Mouse (Mus musculus): Measurements from ENCODE around the gene Sbno2.
"Not testable (repeated sequence)": the region's sequence is repeated elsewhere in the genome, so short reads cannot be mapped to it uniquely, and the experiment has no call there.

Gene Sbno2

DNA sequence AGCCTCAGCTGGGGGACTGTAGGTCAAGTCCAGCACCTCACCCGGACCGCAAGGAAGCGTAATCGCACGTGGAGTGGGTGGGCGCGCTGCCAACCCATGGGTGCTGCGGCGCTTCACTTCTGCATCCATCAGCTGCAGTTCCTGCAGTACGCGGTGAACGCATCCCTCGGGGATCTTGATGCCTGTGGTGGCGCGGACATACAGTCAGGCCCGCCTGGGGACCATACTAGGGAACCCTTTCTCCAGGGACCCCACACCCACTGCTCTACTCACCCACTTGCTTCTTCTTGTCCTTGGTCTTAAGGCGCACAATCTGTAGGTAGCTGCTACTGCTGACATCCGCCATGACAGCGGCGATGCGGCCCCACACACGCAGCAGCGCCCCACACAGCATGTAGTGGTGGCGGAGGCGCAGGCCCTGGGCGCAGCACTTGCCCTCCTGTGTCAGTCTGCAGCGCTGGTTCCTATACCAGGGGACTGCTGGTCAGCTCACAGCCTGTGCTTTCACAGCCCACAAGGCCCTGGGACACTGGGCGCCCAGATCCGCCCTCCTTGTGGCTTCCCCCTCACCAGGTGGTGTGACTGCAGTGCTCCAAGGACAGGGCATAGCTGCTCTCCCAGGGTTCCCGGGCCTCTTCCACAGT is 47.6 kb downstream of the Sbno2 start:
- no peak for DNase-seq (ENCODE audit: low spot score in 2 of 2)

DNA sequence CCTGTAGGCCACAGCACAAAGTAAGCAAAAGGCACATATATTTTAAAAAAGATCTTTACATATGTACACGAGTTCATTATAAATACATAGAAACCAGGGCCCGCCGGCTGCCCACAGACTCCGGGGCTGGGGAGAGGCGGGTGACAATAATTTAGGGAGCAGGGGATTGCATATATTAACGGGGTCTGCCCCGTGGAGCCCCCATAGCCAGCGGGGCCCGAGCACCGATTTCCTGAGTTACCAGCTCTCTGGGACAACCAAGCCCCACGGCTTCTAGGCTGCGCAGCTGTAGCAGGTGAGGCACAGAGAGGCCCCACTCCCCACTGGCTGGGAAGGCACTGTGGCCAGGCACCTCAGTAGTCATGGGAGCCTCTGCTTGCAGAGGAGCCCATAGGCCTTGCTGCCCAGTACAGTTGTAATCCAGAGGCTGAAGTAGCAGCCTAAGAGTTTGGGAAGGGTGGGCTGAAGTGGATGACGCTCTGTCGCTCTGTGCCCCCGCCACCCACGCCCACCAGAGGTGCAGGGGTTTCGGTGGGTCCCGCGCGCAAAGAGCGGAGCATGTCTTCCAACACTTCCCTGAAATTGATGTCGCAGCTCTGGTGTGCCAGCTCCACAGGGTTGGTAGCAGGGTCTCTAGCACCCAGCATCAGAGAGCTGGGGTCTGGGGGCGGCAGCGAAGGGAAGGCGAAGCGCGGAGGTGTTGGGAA is 48.2 kb downstream of the Sbno2 start:
- DNase-seq (ENCODE audit: low spot score in 2 of 2), result no peak

DNA sequence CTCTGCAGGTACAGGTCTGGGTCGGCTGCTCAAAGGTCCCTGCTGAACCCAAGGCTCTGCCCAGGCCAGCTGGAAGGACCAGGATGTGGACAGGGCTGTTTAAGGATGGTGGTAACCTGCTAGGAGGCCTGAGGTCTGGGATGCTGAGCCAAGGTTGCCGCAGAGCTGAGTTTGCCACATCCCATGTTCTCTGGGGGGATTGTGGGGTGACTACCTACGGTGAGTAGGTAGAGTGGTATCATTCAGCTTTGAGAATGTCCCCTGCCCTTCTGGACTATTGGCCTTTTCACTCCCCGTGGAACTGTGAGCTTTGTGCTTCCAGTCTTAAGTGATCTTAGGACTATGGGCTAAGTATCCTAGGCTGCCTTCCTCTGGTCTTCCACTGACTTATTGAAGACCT is 48.9 kb downstream of the Sbno2 start:
- DNase-seq (ENCODE audit: low spot score in 2 of 2), result no peak

DNA sequence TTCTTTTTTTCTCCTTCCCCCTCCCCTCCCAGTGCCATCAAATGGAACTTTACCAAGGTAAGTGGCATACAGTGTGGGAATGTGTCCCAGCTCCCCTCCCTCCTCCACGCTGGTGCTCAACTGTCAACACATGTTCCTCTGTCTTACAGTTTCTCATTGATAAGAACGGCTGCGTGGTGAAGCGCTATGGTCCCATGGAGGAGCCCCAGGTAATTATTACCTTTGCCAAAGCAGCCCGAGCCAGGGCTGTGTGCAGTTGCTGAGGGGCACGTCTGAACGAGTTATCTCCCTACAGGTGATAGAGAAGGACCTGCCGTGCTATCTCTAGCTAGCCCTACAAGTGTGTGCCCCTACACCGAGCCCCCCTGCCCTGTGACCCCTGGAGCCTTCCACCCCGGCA is 49.5 kb downstream of the Sbno2 start:
- DNase-seq (ENCODE audit: low spot score in 2 of 2), result no peak

DNA sequence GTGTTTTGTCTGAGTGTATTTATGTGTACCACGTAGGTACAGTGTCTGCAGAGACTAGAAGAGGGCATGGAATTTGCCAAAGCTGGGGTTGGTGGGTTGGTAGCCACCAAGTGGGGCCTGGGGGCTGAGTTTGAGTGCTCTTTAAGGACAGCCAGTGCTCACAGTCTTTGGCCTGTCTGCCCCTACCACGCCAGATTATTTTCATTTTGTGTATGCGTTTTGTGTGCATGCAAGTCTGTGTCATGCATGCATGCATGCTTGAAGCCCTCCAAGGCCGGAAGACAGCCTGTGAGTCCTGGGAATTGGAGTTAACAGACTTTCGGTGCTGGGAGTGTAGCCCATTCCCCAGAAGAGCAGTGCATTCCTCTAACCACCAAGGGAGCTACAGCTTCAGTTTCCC is 50.0 kb downstream of the Sbno2 start:
- DNase-seq (ENCODE audit: low spot score in 2 of 2), result no peak

DNA sequence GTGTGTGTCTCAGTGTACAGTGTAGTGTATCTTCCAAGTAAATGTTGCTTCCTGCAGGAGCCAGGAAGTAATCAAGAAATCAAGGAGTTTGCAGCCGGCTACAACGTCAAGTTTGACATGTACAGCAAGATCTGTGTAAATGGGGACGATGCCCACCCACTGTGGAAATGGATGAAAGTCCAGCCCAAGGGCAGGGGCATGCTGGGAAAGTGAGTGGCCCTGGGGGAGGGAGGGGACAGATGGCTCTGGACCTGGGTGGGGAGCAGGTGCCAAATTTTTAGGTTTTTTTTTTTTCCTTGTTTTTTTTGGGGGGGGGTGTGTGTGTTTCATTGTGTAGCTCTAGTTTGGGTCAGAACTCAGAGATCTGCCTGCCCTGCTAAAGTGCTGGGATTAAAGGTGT is 50.5 kb downstream of the Sbno2 start:
- not testable (repeated sequence) for DNase-seq (ENCODE audit: low spot score in 2 of 2)

DNA sequence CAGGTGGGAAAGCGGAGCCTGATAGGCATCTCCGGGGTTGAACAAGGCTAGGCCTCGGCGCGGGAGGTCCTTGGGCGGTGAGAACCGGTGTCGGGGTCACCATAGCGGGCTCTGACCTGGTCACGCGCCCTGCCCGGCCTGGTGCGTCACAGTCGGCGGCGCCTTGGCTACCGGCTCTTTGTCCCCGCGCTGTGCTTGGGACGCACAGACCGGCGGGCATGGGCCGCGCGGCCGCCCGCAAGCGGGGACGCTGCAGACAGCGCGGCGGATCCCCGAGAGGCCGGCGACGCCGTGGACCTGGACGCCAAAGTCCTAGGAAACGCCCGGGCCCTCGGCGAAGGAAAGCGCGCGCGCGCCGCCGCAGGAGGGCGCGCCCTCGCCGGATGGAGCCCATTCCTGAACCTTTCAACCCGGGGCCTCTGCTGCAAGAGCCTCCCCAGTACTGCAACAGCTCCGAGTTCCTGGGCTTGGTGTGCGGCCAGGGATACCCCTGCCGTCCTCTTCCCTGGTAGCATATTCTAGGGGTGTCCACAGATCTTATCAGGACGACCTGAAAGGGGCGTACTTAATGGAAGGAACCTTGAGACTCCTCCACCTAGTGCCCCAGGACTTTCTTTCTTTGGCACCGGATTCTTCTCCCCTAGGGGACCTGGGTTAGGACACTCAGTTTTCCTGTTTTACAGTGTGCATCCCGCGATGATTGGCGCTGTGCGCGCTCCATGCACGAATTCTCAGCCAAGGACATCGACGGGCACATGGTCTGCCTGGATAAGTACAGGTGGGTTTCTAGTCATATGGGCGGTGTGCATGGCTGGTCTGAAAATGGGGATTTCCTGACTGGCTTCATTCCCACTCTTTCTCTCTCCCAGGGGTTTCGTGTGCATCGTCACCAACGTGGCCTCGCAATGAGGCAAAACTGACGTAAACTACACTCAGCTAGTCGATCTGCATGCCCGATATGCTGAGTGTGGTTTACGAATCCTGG is 51.2 kb downstream of the Sbno2 start:
- DNase-seq (ENCODE audit: low spot score in 2 of 2), result peak in 1 of 2 experiments; percentile 69

DNA sequence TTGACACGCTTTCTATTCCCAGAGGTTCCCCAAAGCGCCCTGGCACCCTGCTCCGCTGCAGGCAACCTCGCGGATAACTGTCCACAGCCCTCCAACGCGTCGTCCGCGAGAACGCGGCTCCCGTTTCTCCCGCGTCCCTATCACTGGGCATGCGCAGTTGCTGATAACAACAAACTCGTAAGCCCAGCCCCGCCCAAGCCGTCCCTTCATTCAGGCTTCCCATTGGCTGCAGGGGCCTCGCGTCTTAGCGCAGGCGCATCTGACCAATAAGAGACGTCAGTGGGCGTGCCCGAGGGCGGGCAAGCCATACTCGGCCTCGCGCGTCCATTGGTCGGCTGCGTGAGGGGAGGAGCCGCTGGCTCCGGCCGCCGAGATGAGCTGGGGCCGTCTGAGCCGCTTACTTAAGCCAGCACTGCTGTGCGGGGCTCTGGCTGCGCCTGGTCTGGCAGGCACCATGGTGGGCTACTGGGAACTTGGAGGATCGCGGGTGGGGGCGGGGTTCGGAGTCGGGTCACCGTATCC is 52.1 kb downstream of the Sbno2 start:
- peak; percentile 100 for DNase-seq (ENCODE audit: low spot score in 2 of 2)

DNA sequence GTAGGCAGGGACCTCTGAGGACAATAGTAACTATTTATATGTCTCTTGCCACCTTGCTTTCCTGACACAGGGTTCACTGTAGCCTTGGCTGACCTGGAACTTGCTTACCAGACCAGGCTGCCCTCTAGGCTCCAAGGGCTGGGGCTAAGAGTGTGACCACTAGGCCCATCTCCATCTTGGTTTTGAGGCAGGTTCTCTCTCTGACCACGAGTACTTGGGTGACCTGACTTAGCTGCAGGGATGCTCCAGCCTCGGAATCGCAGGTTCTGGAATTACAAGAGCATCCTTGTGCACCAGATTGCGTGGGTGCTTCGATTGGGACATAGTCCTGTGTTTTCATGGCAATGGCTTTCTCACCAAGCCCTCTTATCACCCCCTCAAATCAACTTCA is 53.0 kb downstream of the Sbno2 start:
- no peak for DNase-seq (ENCODE audit: low spot score in 2 of 2)

DNA sequence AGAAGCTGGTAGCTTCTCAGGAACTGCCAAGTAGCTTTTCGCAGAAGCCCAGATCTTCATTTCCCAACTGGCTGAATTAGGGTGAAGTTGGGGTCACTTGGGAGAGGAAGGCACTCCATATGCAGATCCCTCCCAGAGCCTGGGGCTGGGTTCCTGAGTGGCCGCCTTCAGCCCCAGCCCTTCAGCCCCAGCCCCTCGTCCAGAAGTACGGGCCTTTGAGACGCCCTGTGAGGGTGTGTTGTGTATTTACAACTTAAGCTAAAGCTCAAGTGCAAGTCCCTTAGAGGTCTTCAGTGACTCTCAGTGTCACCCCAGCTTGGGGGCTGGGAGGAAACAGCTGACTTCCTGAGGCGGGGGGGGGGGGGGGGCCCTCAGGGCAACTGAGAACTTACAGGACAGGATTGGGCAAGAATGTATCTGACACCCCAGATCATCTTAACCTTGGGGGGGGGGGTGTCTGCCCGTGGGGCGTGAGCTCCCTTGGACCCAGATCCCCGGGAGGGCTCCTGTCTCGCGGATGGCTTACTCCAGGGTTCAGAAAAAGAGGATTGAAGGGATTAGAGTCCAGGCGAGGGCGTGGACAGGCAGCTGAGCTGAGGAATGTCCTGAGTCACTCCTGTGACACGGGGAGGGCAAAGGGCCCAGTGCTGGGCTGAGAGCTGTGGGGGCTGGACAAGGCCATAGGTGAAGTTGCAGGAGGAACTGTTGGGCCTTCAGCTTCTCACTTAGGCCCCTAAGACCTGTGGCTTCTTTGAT is 53.6 kb downstream of the Sbno2 start:
- no peak for DNase-seq (ENCODE audit: low spot score in 2 of 2)

DNA sequence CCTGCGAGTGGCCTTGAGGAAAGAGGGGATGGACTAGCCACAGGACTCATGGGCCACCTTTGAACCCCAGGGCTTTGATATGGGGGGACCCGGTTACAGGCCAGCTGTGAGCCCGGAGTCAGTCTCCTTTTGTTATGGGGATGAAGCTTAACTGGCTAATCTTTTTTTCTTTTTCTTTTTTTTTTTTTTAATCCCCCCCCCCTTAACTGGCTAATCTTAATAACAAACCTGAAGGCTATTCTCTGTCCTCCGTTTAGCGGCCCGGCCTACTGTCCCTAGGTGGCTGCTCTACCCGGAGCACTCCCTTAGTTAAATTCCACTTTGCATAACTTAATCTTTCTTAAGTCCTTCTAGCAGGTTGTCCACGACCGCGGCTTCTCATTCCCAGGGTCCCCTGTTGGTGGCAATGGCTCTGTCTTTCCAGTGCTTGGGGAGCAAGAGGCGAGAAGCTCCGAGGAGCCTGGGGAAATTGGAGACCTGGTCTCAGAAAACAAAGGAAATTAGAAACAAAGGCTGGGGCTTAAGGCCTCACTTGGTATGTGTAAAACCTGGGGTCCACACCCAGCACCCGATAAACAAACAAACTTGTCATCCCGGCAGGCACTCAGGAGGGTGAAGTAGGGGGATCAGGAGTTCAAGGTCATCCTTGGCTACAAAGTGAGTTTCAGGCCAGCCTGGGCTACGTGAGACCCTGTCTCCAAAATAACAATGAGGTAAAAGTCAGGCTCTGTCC is 54.3 kb downstream of the Sbno2 start:
- DNase-seq (ENCODE audit: low spot score in 2 of 2), result no peak

DNA sequence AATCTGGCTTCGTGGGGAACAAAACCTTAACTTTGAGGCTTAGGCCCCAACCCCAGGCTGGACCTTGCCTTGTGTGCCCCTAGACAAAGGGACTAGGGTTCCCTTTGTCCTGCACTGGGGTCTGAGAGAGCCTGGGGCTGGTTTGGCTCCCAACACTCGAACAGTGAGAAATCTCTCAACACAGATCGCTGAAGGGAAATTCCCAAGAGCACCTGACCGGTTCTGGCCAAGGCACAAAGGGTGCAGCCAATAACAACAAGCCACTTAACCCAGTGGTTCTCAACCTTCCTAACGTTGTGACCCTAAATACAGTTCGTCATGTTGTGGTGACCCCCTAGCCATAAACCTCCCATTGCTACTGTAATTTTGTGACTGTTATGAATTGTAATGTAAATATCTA is 55.1 kb downstream of the Sbno2 start:
- DNase-seq (ENCODE audit: low spot score in 2 of 2), result no peak

DNA sequence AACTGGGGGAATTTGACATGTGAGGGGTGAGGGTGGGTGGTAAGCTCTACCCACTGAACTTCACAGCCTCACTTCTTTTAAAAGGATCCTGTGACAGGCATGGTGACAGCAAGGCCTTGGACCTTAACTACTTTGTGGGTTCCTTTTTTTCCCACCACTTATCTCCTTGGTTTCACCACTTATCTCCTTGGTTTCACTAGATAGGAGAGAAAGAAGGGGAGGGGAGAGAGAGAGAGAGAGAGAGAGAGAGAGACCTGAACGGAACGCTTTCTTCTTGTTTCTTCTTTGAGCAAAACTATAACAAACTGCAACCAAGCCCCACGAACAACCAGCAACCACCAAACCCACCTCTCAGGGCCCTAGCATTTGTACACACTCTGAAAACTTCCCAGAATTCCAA is 56.5 kb downstream of the Sbno2 start:
- no peak for DNase-seq (ENCODE audit: low spot score in 2 of 2)

DNA sequence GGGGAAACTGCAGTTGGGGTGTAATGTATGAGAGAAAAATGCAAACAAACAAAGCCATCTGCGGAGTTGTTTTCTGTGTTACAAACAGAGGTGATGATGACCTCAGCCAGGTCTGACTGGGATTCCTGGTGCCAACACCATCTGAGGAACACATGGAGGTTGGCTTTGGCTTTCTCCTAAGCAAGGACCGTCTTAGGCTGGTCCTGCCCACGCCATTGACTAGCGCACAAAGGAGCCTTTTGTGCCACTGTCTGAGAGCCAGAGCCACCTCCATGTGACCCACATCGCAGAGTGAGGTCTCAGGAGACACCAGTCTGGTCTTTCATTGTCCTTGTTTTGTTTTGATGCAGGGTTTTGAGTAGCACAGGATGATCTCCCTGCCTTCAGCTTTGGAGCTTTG is 57.0 kb downstream of the Sbno2 start:
- DNase-seq (ENCODE audit: low spot score in 2 of 2), result no peak

DNA sequence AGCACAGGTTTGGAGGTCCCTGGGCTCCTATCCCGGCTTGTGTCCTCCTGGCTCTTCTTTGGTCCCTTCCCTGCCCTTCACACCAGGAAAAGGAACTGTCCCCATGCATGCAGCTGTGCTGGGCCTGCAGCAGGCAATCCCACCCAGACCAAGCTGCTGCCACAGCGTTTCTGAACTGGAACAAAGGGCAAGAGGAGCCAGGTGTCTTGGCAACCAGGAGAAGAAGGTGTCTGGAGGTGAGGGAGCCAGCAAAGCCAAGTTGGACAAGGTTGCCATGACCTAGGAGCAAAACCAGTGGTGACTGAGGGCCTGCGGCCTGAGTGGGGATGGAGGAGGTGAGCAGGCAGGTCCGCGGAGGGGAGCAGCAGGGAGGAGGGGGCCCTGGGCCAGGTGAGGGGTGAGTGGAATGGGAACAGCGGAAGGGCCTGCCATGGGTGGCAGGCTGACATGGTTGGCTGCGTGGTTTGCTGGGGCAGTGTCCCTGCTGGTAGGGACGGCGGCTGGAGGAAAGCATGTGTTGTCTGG is 58.3 kb downstream of the Sbno2 start, which contains the start of gene Gpx4:
Gene Gpx4, plus strand, starts transcription at position 126 of the 525 bp plus-strand sequence.
- no peak for DNase-seq (ENCODE audit: low spot score in 2 of 2)

DNA sequence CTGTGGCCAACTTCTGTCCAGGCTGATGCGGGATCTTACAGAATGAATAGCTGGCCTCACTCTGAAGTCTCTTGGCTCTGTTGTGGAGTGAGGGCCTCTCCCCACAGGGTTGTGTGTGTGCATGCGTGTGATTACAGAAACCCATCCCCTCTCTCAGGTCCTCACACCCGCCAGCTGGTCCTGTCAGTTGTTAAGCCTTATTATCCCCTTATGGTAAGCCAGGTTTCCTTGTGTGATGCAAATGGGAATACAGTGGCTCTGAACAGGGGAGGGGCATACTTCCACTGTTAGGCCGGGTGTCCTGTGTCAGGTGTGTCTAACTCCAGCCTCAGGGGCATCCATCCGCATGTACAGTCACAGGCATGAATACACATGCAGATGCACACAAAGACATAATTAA is 59.6 kb downstream of the Sbno2 start:
- DNase-seq (ENCODE audit: low spot score in 2 of 2), result no peak

DNA sequence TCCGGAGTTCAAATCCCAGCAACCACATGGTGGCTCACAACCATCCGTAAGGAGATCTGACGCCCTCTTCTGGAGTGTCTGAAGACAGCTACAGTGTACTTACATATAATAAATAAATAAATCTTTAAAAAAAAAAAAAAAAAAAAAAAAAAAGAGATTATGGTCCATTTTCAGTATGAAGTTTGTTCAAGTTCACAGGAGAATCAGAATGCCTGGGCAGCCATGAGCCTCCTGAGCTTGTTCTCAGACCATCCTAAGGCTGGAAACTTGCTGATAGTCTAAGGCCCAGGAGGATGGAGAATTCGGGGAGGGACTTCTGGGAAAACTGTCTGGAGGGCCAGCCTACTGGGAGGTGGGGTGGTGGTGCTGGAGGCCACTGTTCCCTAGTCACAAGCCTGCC is 60.0 kb downstream of the Sbno2 start:
- DNase-seq (ENCODE audit: low spot score in 2 of 2), result not testable (repeated sequence)

DNA sequence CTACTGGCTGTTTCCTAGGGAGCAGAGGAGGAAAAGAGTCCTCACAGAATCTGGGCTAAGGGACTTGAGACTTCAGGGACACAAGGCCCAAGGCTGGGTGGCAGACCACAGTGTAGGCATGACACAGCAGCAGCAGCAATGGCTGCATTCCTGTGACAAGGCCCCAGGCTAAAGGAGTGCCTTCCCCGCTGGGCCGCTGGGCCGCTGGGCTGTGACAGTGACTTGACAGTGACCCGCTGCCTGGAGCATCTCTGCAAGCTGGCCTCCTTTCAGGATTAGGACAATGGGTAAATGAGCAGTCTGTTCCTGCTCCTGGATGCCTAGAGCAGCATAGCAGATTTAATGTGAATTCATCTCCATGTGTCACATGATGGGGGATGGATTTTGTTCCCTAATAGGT is 61.3 kb downstream of the Sbno2 start:
- DNase-seq (ENCODE audit: low spot score in 2 of 2), result no peak

DNA sequence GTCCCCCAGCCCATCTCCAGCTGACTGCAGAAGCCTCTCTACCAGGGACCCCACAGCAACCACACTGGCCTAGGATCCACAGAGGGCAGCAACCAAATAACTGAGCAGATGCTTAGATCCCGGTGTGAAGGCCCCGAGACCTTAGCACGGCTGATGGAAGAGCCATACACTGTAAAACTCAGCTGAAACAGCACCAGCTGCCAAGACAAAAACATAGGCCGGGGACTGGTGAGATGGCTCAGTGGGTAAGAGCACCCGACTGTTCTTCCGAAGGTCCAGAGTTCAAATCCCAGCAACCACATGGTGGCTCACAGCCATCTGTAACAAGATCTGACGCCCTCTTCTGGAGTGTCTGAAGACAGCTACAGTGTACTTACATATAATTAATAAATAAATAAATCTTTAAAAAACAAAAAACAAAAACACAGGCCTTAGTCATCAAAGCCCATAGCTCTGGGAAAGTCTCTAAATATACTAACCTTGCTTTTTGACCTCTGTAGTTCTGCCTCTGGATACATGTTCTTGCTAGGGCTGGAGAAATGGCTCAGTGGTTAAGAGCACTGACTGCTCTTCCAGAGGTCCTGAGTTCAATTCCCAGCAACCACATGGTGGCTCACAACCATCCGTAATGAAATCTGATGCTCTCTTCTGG is 63.8 kb downstream of the Sbno2 start:
- not testable (repeated sequence) for DNase-seq (ENCODE audit: low spot score in 2 of 2)

DNA sequence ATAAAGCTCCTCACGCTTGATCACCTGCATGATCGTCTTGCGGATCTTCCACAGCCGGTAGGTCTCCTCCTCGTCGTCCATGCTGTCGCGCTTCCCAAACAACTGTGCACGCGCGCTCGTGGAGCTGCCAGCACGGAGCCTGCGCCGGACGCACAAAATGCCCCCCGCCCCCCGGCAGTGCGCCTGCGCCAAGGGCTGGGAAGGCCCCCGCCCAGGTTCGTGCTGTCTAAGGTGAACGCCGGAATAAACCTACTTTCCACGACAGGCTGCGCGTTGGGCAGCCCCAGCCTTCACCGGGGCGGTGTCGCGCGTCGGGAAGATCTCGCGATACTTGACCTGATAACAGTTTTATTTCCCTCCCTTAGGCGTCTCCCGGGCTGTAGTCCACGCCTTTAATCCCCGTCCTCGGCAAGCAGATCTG is 65.8 kb downstream of the Sbno2 start, which contains the start of gene Polr2e:
Gene Polr2e, minus strand, starts transcription at position 237 of the 421 bp plus-strand sequence.
- peak; percentile 96 to 97 for DNase-seq (ENCODE audit: low spot score in 2 of 2)
